Mouse (Mus musculus): ENCODE results near the gene Tppp2. TPM values are rescaled to one million over a fixed set of nuclear protein-coding genes. Genes with fewer than 3 reads are reported as not detected.

Gene Tppp2
- polyA plus RNA-seq, 1 experiment from 2014 or later, result not detected

DNA sequence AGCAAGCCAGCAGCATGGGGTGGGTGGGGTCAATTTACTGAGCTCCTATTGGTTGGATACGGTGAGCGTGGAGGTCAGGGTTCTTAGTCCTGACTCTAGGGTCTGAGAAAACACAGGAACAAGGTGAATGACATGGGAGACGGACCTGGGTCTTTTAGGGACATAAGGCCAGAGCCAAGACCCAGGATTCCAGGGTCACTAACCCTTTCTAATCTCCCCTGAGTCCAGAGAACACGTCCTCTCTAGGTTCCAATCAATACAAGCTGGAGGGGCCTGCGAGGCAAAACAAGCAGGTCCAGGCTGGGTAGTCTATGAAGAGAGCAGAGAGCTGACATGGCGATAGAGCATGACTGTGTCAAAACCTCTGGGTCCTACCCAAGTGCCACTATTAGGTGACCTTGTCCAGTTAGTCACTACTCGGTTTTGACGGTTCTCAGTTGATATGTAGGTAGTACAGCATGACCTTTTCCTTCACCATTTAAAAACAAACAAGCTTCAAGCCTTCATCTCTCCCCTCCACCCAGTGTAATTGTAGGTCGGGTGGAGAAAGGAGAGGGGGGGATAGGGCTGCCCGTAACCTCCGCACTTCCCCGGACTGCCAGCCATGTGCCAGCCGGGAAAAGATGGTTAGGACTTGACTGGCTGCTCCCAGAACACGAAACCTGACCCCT lies 5.7 kb upstream of the Tppp2 start:
- ATAC-seq (ENCODE audit: insufficient number of reproducible peaks, low FRiP score), result peak; percentile 13; the same call in 1 of the 2 replicates
- H3K27ac ChIP-seq (ENCODE audit: poor library complexity, severe bottlenecking), result peak overlapping the region; percentile 91
- peaks cover 26% of the 10 kb centered on the region for H3K4me1 ChIP-seq (replicated peaks)
- peak overlapping the region; percentile 87 for H3K9ac ChIP-seq
- peak overlapping the region; percentile 97 for H3K4me2 ChIP-seq
- 7% methylated on average over 14 of the region's 14 CpGs for WGBS
- H3K9me3 ChIP-seq (replicated peaks), result no peaks in the 10 kb centered on the region
- H3K36me3 ChIP-seq, result peaks cover 38% of the 10 kb centered on the region
- H3K27me3 ChIP-seq (replicated peaks), result no peaks in the 10 kb centered on the region
- peak overlapping the region; percentile 74 for H3K4me3 ChIP-seq

DNA sequence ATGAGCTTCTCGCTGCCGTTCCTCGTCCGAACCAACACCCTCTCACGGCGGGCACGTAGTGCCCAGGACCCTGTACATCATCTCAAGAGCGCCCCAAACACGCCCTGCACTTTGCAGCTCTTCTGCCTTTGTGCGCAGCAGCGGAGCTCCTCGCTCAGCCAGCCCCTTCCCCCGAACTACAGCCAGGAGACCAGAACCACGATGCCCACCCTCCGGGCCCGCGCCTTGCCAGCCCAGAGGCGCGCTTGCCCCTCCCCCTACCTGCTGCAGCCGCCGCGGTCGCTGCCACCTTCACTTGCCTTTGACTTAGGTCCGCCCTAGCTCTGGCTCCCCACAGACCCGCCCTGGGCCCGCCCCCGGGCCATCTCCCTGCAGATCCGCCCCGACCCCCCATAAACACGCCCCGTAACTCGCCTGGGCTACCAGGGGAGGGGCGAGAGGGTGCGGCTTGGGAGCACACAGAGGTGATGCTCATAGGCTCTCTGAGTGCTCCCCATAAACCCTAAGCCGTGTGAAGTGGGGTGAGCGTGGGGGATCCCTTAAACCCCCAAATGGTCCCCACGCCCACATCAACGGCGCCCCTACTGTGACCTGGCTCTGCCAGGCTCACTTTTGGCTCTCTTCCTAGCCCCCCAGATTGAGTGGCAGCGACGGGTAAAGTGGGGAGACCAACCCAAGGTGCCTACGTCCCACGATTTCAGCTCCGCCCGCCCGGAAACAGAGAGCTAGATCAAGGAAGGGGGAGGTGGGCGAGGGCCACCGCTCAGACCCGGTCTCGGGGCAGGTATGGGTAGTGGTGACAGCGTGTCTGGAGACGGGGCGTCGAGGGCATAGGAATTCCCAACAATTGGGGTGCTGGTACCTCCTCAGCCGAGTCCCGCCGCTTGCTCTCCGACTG lies 4.9 kb upstream of the Tppp2 start:
- Histone ChIP-seq H3K4me2 (peak overlapping the region; percentile 97), H3K4me1 (replicated peaks) (peaks cover 21% of the 10 kb centered on the region), H3K9ac (peak overlapping the region; percentile 87), H3K36me3 (peaks cover 30% of the 10 kb centered on the region), H3K4me3 (peak overlapping the region; percentile 74), H3K9me3 (replicated peaks) (no peaks in the 10 kb centered on the region), H3K27ac (ENCODE audit: poor library complexity, severe bottlenecking) (peak overlapping the region; percentile 91), H3K27me3 (replicated peaks) (no peaks in the 10 kb centered on the region)
- WGBS, result under 1% methylated on average over 58 of the region's 58 CpGs
- ATAC-seq (ENCODE audit: insufficient number of reproducible peaks, low FRiP score), result peak; percentile 90

DNA sequence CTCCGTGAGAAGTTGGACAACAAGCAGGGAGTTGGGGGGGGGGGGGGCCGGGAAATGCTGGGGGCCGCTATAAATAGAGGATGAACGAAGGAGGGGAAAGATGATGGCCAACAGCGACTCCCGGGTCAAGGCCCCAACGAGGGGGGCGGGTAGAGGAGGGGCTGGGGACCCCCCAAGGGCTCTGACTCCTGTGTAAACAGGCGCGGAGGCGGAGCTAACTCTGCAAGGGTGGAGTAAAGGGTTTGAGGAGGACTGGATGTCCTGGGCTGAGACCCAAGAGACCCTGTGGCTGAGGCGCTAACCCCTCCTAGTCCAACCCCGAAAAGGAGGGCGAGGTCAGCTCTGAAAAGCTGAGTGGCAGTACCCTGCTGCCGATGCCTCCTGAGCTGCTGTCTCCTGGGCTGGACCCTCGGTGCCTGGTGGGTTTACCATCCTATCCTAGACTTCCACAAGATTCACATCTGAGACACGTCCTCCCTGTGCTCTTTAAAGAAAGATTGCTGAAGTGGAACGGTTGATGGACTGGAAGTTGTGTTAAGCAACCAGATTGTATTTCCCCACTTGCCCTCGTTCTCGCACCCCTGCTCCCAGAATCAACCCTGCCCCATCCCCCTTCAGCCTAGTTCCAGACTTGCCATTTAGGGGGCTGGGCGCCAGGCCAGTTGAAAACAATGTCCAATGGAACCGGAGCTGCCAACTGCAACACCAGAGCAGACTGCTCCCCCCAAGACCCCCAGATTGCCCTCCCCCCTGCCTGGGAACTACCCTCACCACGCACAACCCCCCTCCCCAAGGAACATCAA lies 4.1 kb upstream of the Tppp2 start, which contains the start of gene Ndrg2:
Ndrg2 (minus strand) TSS at position 199 of the 803 bp plus-strand sequence.
- Histone ChIP-seq H3K4me1 (replicated peaks) (peaks cover 21% of the 10 kb centered on the region), H3K4me2 (peak within 1 kb of the TSS; percentile 97), H3K9ac (peak within 1 kb of the TSS; percentile 87), H3K4me3 (peak within 1 kb of the TSS; percentile 74), H3K9me3 (replicated peaks) (no peaks in the 10 kb centered on the region), H3K27me3 (replicated peaks) (no peaks in the 10 kb centered on the region), H3K36me3 (peaks cover 22% of the 10 kb centered on the region), H3K27ac (ENCODE audit: poor library complexity, severe bottlenecking) (peak within 1 kb of the TSS; percentile 91)
- WGBS, result 3% methylated on average over 22 of the region's 23 CpGs
- ATAC-seq (ENCODE audit: insufficient number of reproducible peaks, low FRiP score), result peak; percentile 75

DNA sequence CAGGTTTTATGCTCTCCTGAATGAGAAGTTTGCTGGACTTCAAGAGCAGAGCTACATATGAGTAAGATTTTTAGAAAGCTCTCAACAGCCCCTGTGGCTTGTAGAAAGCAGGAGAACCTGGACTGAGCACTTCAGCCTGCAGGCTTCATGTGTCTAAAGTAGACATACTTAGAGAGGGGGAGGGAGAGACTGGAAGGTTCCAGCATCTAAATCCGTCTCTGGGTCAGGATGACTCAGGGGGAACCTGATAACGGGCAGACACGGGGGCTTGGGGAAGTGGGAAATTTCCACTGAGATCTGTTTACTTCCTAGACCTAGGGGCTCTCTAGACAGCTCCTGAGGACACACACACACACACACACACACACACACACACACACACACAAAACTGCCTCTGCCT lies 3.2 kb upstream of the Tppp2 start:
- H3K4me3 ChIP-seq, result no peak overlapping the region
- H3K4me1 ChIP-seq (replicated peaks), result peaks cover 21% of the 10 kb centered on the region
- H3K27me3 ChIP-seq (replicated peaks), result no peaks in the 10 kb centered on the region
- WGBS, result 0% methylated on average over 3 of the region's 3 CpGs
- no peaks in the 10 kb centered on the region for H3K9me3 ChIP-seq (replicated peaks)
- 0 out of 2 replicates have a peak, but pooled peaks have one; percentile 5 for ATAC-seq (ENCODE audit: insufficient number of reproducible peaks, low FRiP score)
- peaks cover 13% of the 10 kb centered on the region for H3K36me3 ChIP-seq
- peak overlapping the region; percentile 19; the same call in 1 of the 2 replicates for H3K4me2 ChIP-seq
- H3K27ac ChIP-seq (ENCODE audit: poor library complexity, severe bottlenecking), result peak overlapping the region; percentile 91
- no peak overlapping the region for H3K9ac ChIP-seq

DNA sequence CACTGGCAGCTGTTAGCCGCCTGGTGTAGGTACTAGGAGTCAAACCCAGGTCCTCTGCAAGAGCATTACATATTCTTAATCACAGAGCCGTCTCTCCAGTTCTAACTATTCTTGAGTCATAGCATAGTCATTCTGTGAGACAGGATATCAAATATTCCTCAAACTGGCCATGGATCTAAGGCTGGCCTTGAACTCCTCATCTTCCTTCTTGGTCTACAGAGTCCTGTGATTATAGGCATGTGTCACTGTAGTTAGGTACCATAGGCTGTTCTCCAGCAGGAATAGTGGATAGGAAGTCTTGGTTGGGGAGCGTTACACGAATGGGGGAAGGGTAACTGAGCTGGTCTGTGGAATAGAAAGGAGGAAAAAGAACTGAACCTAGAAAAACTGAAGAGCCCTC lies 1.7 kb upstream of the Tppp2 start:
- Histone ChIP-seq H3K36me3 (no peaks in the 10 kb centered on the region), H3K27ac (ENCODE audit: poor library complexity, severe bottlenecking) (no peak overlapping the region), H3K27me3 (replicated peaks) (no peaks in the 10 kb centered on the region), H3K4me3 (no peak overlapping the region), H3K9ac (no peak overlapping the region), H3K4me2 (no peak overlapping the region), H3K4me1 (replicated peaks) (peaks cover 25% of the 10 kb centered on the region), H3K9me3 (replicated peaks) (no peaks in the 10 kb centered on the region)
- no peak for ATAC-seq (ENCODE audit: insufficient number of reproducible peaks, low FRiP score)
- WGBS, result 86% methylated on average over 4 of the region's 4 CpGs

DNA sequence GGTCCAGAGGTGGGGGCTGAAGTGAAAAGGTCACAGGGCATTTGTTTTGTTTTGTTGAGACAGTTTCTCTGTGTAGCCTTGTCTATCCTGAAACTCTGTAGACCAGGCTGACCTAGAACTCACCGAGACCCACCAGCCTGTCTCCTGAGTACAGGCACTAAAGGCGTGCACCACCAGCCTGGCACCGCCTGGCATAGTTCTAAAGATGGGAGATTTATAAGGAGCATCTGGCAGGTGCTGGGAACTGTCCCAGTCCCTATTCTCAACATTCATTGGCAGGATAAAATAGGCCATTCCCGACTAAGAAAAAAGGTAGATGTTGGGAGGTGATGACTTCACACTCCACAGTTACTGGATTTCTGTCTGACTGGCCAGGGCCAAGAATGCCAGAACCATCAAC lies 741 bp downstream of the Tppp2 start:
- Histone ChIP-seq H3K27me3 (replicated peaks) (no peaks in the 10 kb centered on the region), H3K4me1 (replicated peaks) (peaks cover 32% of the 10 kb centered on the region), H3K9ac (no peak overlapping the region), H3K4me3 (no peak overlapping the region), H3K27ac (ENCODE audit: poor library complexity, severe bottlenecking) (no peak overlapping the region), H3K36me3 (no peaks in the 10 kb centered on the region), H3K9me3 (replicated peaks) (no peaks in the 10 kb centered on the region), H3K4me2 (no peak overlapping the region)
- no peak for ATAC-seq (ENCODE audit: insufficient number of reproducible peaks, low FRiP score)
- 83% methylated on average over 4 of the region's 4 CpGs for WGBS

DNA sequence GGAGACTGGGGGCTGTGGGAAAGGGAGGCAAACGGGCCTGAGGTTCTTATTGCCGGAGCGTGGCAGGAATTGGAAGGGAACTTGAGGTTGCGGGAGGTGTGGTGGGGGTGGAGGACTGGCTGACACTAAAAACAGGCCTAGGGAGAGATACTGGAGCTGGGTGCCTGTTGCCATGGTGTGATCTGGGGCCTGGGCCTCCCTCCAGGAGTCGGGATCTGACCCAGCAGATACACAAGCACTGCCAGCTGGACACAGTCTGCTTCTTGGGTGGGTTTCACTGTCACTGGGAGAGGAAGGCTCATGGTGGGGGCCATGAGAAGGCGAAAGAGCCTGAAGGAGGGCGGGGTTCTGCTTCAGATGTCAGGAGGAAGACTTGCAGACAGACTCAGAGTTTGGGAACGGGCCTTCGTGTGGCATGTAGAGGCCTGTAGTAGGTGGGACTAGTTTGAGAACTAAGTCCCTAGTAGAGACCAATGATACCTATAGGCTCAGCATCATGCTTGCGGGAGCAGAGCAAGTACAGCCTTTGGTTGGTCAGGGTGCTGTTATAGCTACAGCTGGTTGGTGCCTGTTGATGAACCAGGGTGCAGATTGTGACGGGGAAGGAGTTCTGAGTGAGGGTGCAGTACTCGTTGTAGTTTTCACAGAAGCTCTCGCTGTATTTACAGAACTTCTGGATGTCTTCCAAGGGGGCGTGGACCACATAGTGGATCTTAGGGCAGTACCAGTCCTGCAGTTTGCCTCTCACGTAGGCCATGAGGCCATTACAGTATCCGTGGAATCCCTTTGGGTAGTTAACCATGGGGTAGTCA lies 3.7 kb downstream of the Tppp2 start:
- Histone ChIP-seq H3K27ac (ENCODE audit: poor library complexity, severe bottlenecking) (no peak overlapping the region), H3K4me2 (no peak overlapping the region), H3K4me1 (replicated peaks) (peaks cover 22% of the 10 kb centered on the region), H3K9ac (no peak overlapping the region), H3K9me3 (replicated peaks) (no peaks in the 10 kb centered on the region), H3K27me3 (replicated peaks) (no peaks in the 10 kb centered on the region), H3K4me3 (no peak overlapping the region), H3K36me3 (no peaks in the 10 kb centered on the region)
- WGBS, result 65% methylated on average over 16 of the region's 16 CpGs
- ATAC-seq (ENCODE audit: insufficient number of reproducible peaks, low FRiP score), result no peak

DNA sequence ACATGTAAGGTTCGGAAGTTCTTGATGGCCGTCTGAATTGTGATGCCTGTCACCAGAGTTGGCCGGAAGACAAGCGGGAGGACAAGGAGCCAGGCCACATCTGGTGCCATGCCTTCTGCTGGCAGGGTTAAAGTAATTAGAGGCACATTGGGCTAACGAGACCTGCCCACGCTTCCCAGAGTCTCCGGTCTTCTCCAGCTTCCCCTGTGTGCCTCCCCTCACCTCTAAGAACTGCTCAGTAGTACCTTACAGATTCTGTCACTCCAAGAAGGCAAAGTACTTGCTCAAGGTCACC lies 4.3 kb downstream of the Tppp2 start, which contains the start of gene Rnase13:
Rnase13 (minus strand) TSS at position 203 of the 295 bp plus-strand sequence.
- H3K9ac ChIP-seq, result no peak within 1 kb of the TSS
- ATAC-seq (ENCODE audit: insufficient number of reproducible peaks, low FRiP score), result no peak
- H3K27ac ChIP-seq (ENCODE audit: poor library complexity, severe bottlenecking), result no peak within 1 kb of the TSS
- H3K4me3 ChIP-seq, result no peak within 1 kb of the TSS
- no peaks in the 10 kb centered on the region for H3K36me3 ChIP-seq
- H3K4me1 ChIP-seq (replicated peaks), result peaks cover 22% of the 10 kb centered on the region
- H3K4me2 ChIP-seq, result no peak within 1 kb of the TSS
- no peaks in the 10 kb centered on the region for H3K9me3 ChIP-seq (replicated peaks)
- no peaks in the 10 kb centered on the region for H3K27me3 ChIP-seq (replicated peaks)
- 84% methylated on average over 7 of the region's 7 CpGs for WGBS

DNA sequence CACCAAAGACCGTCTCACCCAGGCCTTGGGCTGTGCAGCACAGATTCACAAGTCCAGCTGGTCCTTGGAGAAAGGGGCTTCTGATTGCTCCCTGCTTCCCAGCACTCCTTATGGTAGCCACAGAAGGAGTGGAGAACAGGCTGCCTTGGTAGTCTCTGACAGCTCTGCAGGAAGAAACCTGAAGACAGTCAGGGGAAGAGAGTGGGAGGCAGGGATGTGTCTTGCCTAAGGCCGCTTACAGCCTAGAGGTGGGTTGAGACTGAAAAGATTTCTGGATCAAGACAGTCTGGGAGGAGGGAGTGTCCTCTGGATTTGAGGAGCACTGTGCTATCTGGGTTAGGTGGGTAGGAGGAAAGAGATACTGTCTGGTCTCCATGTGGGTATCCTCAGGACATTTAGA lies 4.7 kb downstream of the Tppp2 start:
- 68% methylated on average over 2 of the region's 2 CpGs for WGBS
- Histone ChIP-seq H3K9me3 (replicated peaks) (no peaks in the 10 kb centered on the region), H3K36me3 (no peaks in the 10 kb centered on the region), H3K4me3 (no peak overlapping the region), H3K27me3 (replicated peaks) (no peaks in the 10 kb centered on the region), H3K4me2 (no peak overlapping the region), H3K27ac (ENCODE audit: poor library complexity, severe bottlenecking) (no peak overlapping the region), H3K9ac (no peak overlapping the region), H3K4me1 (replicated peaks) (peaks cover 22% of the 10 kb centered on the region)
- ATAC-seq (ENCODE audit: insufficient number of reproducible peaks, low FRiP score), result no peak

DNA sequence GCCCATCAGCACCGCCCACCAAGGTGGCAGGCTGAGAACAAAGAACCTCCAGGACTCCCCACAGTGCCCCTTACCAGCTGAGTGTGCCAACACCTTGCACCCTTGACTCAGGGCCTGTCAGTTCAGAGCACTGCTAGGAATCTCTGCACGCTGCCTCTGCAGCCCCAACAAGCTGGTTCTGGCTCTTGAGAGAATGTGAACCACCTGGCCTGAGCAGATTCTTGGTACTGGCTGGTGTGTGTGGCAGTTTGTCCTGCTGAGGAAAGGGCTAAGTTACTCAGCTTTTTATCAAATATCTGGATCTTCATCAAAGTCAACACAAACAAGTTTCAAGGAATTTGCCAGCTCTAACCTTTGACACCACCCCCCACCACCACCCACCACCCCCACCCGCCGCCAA lies 5.3 kb downstream of the Tppp2 start:
- ATAC-seq (ENCODE audit: insufficient number of reproducible peaks, low FRiP score), result no peak
- H3K4me3 ChIP-seq, result no peak overlapping the region
- H3K4me1 ChIP-seq (replicated peaks), result peaks cover 22% of the 10 kb centered on the region
- no peak overlapping the region for H3K9ac ChIP-seq
- no peaks in the 10 kb centered on the region for H3K27me3 ChIP-seq (replicated peaks)
- no peaks in the 10 kb centered on the region for H3K9me3 ChIP-seq (replicated peaks)
- H3K27ac ChIP-seq (ENCODE audit: poor library complexity, severe bottlenecking), result no peak overlapping the region
- 77% methylated on average over 4 of the region's 4 CpGs for WGBS
- H3K4me2 ChIP-seq, result no peak overlapping the region
- H3K36me3 ChIP-seq, result no peaks in the 10 kb centered on the region
